Mouse (Mus musculus) layer of hippocampus, adult 2 months (tissue): Measurements from ENCODE around the gene Lrrc56. TPM values are rescaled to one million over a fixed set of nuclear protein-coding genes. Genes with fewer than 3 reads are reported as not detected.

Source experiments
- DNase-seq, 2 experiments: peaks; one replicate each; pipeline ENCODE4 v3.0.0; 2022; ENCODE audit warnings: low spot score in 2 of 2
- H3K27ac ChIP-seq: fragments of 200-600 bp; 2 replicates; pipeline ENCODE4 v1.8.1; 2022
- H3K4me3 ChIP-seq: fragments of 200-600 bp; 2 replicates; pipeline ENCODE4 v1.8.1; 2022; ENCODE audit warnings: mild to moderate bottlenecking
- CTCF ChIP-seq: fragments of 200-600 bp; conservative IDR thresholded peaks from 2 replicates; pipeline ENCODE4 v1.8.1; 2022; ENCODE audit warnings: antibody characterized with exemption, mild to moderate bottlenecking, moderate library complexity
- total RNA-seq, 2 experiments: library from RNA; stranded (reverse); gene quantifications; 2 replicates each; pipeline ENCODE4 v1.2.3; 2021

Gene Lrrc56
- total RNA-seq, 2 experiments from 2014 or later = 4.5 to 5.7 TPM

DNA sequence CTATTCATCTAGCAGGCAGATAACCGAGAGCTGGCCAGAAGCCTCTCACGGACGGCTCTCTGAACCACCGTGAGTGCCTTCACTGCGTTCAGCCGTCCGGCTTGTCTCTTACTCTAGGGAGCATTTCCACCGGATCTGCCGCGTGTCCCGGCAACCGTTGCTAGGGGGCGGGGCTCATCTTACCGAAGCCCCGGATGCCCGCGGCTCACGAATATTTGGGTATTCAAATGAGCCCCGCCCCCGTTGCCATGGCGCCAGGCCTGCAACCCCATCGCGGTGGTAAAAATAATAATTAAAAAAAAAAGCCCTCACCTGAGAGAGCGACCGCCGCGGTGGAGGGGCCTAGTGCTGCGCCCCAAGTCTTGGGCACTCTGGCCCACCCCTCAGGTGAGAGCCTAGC, 873 bp downstream of the Lrrc56 start:
- H3K27ac ChIP-seq = peak overlapping the region; percentile 85
- TF ChIP-seq CTCF = no peak

DNA sequence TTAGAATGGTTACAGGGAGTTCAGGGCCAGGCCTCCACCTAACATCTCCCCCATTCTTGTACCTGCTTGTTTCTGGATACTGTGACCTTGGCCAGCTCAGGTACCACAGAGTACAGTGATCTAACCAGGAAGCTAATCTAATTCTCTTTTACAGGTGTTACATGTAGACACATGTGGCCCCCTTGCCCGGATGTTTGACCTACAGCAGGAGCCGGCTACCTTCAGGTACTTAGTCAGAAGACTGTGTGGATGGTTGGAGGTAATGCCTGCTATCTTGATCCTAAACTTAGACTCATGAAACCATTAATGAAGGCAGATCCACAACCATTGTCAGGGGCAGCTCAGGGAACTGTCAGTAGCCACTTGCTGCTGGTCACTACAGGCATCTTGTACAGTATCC, 1.8 kb downstream of the Lrrc56 start:
- DNase-seq = no peak
- Histone ChIP-seq H3K4me3 (no peak overlapping the region), H3K27ac (no peak overlapping the region)
- TF ChIP-seq CTCF = no peak

More for the DNA sequence above, 873 bp downstream of the Lrrc56 start:
- peak; percentile 85 to 89 for DNase-seq
- H3K4me3 ChIP-seq = peak overlapping the region; percentile 76

DNA sequence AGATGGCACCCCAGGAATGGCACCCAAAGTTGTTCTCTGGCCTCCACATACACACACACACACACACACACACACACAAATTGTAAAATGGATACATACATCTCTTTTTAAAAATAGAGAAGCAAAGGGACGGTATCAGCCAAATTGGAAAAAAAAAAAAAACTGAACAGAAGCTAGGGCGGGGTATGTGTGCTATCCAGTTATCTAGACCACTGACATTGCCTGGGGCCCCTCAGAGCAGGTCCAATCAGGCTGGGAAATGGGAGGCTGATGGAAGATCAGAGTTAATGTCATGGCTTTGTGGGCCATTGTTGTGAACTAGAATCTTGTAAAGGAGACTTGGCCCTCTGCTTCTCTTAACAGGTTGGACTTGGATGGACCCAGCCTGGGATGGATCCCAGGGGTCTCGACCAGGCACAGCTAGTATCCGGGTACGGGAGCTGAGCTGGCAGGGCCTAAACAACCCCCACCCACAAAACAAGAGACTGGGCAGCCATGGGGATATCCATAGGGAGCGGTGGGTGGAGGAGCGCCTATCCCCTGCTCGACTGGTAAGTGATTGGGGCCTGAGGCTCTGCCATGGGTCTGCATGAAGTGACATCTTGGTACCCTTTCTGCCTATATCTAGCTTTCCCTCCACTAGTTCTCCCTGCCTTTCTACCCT, 2.8 kb downstream of the Lrrc56 start:
- no peak for DNase-seq
- TF ChIP-seq CTCF = no peak
- no peak overlapping the region for H3K27ac ChIP-seq
- H3K4me3 ChIP-seq = no peak overlapping the region

DNA sequence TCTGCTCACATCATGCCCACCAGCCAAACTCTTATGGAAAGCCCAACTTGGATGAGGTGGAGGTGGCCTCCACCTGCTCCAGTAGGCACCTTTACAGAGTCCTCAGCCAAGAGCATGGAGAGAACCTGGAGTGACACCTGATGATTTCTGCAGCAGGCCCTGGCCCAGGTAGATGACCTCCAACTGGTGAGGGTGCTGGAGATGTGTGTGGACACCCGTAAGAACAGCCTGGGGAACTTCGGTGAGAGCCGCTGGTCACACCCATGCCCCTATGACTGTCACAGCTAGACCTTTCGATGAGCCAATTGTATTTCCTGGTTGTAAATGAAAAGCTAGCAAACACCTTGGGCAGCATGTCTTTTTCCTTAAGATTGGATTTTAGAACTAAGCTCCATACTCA, 4.2 kb downstream of the Lrrc56 start:
- no peak for TF ChIP-seq CTCF
- Histone ChIP-seq H3K27ac (no peak overlapping the region), H3K4me3 (no peak overlapping the region)
- no peak for DNase-seq

DNA sequence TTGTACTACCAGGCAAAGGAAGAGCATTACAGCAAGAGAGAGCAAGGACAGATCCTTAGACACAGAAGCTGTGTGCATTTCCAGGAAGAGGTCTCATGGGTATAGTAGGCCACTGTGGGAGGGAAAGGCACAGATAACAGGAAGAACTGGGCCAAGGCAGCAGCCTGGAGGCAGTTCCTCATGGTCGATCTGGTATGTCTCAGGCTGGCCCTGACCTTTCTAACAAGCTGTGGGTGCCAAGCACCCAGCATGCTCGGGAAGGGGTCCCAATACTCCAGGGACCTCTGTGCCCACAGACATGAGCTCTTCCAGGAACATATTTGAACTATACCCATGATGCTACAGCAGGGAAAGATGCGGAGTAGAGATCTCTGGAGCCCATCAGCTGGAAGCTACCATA, 10.6 kb downstream of the Lrrc56 start:
- DNase-seq = no peak
- no peak for TF ChIP-seq CTCF
- H3K27ac ChIP-seq = no peak overlapping the region
- no peak overlapping the region for H3K4me3 ChIP-seq

DNA sequence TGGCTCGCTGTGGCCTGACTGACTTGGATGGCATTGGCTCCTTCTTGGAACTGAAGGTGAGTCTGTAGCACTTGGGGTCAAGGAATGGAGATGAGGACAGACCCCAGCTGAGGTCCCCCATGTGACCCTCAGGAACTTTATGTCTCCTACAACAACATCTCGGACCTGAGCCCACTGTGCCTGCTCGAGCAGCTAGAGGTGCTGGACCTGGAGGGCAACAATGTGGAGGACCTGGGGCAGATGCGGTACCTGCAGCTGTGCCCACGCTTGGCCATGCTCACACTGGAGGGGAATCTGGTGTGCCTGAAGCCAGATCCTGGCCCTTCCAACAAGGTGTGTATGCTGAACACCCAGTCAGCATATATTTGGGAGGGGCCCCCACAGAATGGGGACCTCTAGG, 11.5 kb downstream of the Lrrc56 start:
- TF ChIP-seq CTCF = no peak
- no peak for DNase-seq
- Histone ChIP-seq H3K4me3 (no peak overlapping the region), H3K27ac (no peak overlapping the region)

DNA sequence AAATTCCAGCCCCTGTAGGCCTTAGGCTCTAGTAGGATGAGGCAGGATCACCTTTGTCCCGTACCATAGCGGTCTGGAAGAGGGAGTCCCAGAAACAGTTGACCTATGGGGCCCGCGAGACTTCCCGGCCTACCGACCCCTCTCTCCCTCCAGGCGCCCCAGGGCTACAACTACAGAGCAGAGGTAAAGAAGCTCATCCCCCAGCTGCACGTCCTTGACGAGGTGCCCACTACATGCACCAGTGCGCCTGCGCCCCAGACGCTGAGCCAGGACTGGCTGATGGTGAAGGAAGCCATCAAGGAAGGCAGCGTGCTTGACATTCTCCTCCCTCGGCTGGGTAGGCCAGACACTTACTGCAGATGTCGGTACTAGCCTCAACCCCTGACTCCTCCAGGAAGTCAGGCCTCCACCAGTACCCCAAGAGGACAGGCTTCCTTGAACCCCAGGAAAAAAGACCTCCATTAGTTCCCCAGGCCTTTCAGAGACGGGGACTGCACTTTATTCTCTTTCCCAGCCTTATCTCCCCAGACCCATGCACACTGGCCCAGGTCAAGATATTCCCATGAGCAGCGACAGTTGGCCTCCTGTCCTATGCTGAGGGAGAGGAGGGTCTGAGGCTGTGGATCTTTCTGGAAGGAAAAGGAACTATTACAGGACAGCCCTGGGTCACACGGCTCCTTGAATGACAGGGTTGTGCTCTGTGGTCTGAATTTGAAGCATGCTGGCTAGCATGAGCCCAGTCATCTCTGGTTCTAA, 12.4 kb downstream of the Lrrc56 start:
- TF ChIP-seq CTCF = no peak
- DNase-seq = no peak
- H3K27ac ChIP-seq = no peak overlapping the region
- no peak overlapping the region for H3K4me3 ChIP-seq

DNA sequence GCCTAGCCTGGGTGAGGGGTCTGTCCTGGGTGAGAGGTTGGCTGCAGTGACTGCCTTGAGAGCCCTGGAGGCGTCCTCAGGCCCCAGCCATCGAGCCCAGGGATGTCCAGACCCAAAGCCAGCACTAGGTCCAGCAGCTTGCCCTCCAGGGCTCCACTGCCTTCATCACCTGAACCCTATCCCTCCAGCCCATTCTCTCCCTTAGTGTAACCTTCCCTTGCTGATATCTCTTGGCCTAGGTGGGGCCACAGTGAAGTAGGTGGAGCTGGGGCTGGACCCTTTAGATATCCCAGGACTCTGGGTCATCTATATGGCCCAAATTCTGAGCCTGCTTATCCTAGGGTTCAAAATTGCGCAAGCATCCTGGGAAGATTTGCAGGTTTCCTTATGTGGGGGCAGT, 15.6 kb downstream of the Lrrc56 start:
- no peak overlapping the region for H3K27ac ChIP-seq
- no peak for TF ChIP-seq CTCF
- no peak overlapping the region for H3K4me3 ChIP-seq
- DNase-seq = no peak

DNA sequence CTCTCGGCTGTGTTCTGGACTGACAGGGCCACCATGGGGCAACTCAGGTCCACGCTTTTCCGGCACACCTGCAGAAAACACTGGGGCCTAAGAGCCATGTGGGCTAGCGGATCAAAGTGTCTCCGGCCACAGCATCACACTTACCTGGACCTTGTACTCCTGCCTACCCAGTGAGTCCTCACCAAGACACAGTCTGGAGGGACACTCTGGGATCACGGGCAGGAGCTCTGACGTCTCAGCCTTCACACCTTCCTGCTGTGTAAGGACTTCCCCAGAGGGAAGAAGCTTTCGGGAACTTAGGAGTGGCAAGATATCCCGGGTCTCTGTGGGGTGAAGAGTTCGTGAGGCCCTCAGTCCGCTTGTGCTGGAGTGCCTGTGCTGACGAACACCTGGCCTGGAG, 16.2 kb downstream of the Lrrc56 start:
- no peak for TF ChIP-seq CTCF
- DNase-seq = no peak
- H3K4me3 ChIP-seq = no peak overlapping the region
- H3K27ac ChIP-seq = no peak overlapping the region

DNA sequence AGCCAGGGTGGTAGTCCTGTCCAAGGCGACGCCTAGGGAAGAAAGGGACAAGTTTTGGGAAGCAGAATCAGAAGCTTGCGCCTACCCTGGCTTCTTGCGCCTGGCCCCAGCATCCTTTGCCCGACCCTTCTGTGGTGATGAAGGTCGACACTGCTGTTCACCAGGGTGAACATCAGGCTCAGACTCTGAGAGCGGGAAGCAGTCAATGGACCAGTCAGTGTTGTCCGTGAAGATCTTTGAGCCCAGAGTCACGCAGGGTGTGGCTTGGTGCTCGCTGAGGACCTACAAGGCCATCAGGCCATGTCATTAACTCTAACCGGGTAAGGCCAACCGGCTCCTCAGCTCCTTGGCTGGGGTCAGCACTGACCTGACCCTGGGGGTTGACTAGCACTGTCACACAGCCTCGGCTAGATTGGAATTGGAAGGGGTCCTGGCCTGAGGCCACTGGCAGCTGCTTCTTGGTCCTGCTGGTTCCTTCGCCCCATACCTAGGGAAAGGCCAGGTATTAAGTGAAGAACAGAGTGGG, 16.7 kb downstream of the Lrrc56 start:
- H3K27ac ChIP-seq = no peak overlapping the region
- no peak overlapping the region for H3K4me3 ChIP-seq
- TF ChIP-seq CTCF = no peak
- DNase-seq = no peak

DNA sequence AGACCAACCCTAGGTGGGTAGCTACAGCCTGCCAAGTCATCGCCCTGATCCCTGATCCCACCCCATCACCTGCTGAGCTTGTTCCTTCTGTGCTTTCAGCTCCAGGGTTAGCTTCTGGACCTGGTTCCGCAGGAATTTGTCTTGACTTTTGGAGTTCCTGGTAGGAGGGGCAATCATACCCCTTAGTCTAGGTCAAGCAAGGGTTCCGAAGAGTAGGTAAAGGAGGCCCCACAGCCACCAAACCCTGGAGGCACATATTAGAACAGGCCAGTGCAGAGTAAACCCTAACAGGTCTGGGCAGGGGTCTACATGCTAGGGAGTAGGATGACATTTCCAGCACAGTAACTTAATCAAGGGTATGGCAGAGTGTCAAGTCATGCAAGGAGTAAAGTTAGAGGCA, 19.2 kb downstream of the Lrrc56 start:
- TF ChIP-seq CTCF = no peak
- H3K27ac ChIP-seq = no peak overlapping the region
- DNase-seq = no peak

DNA sequence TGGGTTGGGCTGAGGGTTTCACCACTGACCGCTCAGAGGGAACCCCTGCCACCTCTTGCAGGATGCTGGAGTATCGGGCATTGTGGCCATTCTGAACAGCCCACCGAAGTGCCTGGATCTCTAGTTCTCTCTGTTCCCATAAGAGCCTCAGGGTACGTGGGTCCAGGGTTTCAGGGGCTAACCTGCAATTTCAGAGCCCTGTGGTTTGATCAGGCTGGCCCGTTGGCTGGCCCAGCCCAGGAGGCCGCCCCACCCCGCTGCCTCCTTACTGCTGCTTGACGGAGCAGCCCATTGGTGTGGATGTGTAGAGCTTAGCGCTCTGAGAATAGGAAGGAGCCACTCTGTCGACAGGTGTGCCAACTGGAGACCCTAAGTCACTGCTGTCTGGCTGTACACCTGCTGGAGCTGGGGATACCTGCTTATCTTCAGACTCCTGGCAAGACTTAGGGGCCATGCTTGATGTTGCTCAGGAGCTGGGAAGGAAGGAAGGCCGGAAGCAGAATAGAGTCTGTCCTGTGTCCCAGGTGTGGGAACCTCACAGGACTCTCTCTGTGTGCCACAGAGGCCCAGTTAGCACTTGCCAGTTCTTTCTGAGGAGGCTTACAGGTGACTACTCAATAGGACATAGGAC, 19.8 kb downstream of the Lrrc56 start, which contains the start of gene Lmntd2:
Gene Lmntd2 (minus strand): TSS at position 476 of the 631 bp plus-strand sequence.
- H3K27ac ChIP-seq = no peak within 1 kb of the TSS
- no peak within 1 kb of the TSS for H3K4me3 ChIP-seq
- DNase-seq = no peak
- TF ChIP-seq CTCF = no peak

More for the DNA sequence above, 19.2 kb downstream of the Lrrc56 start:
- H3K4me3 ChIP-seq = no peak overlapping the region

DNA sequence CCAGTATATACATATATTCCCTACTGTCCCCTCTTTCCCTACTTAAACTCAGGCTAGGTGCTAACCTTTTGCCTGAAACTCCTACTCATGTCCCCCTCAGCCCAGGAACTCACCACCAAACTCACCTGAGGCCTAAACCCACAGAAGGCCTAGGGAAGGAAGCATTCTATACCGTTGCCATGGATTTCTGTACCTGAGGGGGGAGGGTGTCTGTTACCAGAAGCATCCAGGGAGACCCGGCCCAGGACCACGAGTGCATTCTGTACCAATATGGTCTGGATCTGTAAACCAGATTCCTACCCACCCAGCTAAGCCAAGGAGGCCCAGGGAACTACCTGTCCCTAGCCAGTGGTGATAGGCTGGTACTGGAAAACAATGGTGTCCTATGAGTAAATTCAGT, 20.4 kb downstream of the Lrrc56 start:
- Histone ChIP-seq H3K27ac (no peak overlapping the region), H3K4me3 (no peak overlapping the region)
- TF ChIP-seq CTCF = no peak
- DNase-seq = no peak
